ENCODE assay signal across 28 mouse cellular contexts in genomic region chr6:40438936-40439335, GRCm38 (mm10). TPM values are rescaled to one million over a fixed set of nuclear protein-coding genes. Genes with fewer than 3 reads are reported as not detected.
DNase-seq lines count a peak whose midpoint lies in the region; ATAC-seq and TF ChIP-seq lines count a peak whose summit lies in the region.
"Had no signal": no experiment of that assay in that cellular context is flagged by ENCODE, and none has a peak within 500 bp of the region (broad histone marks: within the 10 kb centered on the region; RNA-seq: fewer than 3 reads in every experiment).

Gene Wee2, plus strand, starts transcription at chr6:40439088.

- H3K9me3 ChIP-seq in kidney, embryonic 16.5 days (ENCODE audit: low read length) = no peaks in the 10 kb centered on the region
- no peaks in the 10 kb centered on the region for H3K9me3 ChIP-seq in forebrain, postnatal 0 days (ENCODE audit: low read length)
- H3K9me3 ChIP-seq: embryonic facial prominence, embryonic 10.5 days; hindbrain, embryonic 12.5 days; liver, embryonic 13.5 days; lung, embryonic 15.5 days; midbrain, embryonic 12.5 days; stomach, embryonic 15.5 days had no signal

- H3K9ac ChIP-seq in kidney, embryonic 16.5 days (replicated peaks; ENCODE audit: low read length) = no peak within 1 kb of the TSS
- H3K9ac ChIP-seq in forebrain, postnatal 0 days = no peak within 1 kb of the TSS
- H3K9ac ChIP-seq: hindbrain, embryonic 12.5 days; liver, embryonic 13.5 days; lung, embryonic 15.5 days; midbrain, embryonic 12.5 days; stomach, embryonic 15.5 days had no signal

- peaks cover 15% of the 10 kb centered on the region; the same call in 1 of the 2 replicates for H3K27me3 ChIP-seq in kidney, embryonic 16.5 days (ENCODE audit: insufficient read depth, low read length)
- no peaks in the 10 kb centered on the region for H3K27me3 ChIP-seq in forebrain, postnatal 0 days (ENCODE audit: insufficient read depth, low read length)
- H3K27me3 ChIP-seq: stomach, embryonic 15.5 days had no signal

- H3K4me3 ChIP-seq in kidney, embryonic 16.5 days (ENCODE audit: low read length) = no peak within 1 kb of the TSS; the same call in 1 of the 2 replicates
- H3K4me3 ChIP-seq in bone marrow, adult 2 months (replicated peaks; ENCODE audit: control insufficient read depth, low read depth, low read length) = no peak within 1 kb of the TSS
- no peak within 1 kb of the TSS for H3K4me3 ChIP-seq in forebrain, postnatal 0 days (ENCODE audit: low read depth, low read length)
- H3K4me3 ChIP-seq: embryonic facial prominence, embryonic 10.5 days; hindbrain, embryonic 12.5 days; layer of hippocampus, adult 2 months; liver, embryonic 13.5 days; lung, embryonic 15.5 days; midbrain, embryonic 12.5 days; myocyte; stomach, embryonic 15.5 days had no signal

- TF ChIP-seq POLR2A in bone marrow, adult 2 months (IDR thresholded peaks at IDR 0.05; ENCODE audit: borderline replicate concordance, control insufficient read depth, low read depth, low read length) = no peak

- H3K4me1 ChIP-seq in kidney, embryonic 16.5 days (ENCODE audit: insufficient read depth, low read length) = peaks cover 14% of the 10 kb centered on the region
- peaks cover 1% of the 10 kb centered on the region; the same call in 1 of the 2 replicates for H3K4me1 ChIP-seq in bone marrow, adult 2 months (ENCODE audit: control insufficient read depth, insufficient read depth, low read length)
- peaks cover 11% of the 10 kb centered on the region for H3K4me1 ChIP-seq in forebrain, postnatal 0 days (ENCODE audit: insufficient read depth)

- H3K27ac ChIP-seq in kidney, embryonic 16.5 days (ENCODE audit: low read length) = no peak within 1 kb of the TSS
- H3K27ac ChIP-seq in bone marrow, adult 2 months (ENCODE audit: control insufficient read depth, insufficient read depth, low read depth, low read length, poor library complexity) = peak within 1 kb of the TSS; percentile 24; the same call in 1 of the 2 replicates
- H3K27ac ChIP-seq in forebrain, postnatal 0 days (ENCODE audit: low read depth, low read length) = no peak within 1 kb of the TSS
- H3K27ac ChIP-seq: embryonic facial prominence, embryonic 10.5 days; hindbrain, embryonic 12.5 days; kidney, postnatal 0 days; layer of hippocampus, adult 2 months; liver, embryonic 13.5 days; lung, embryonic 15.5 days; midbrain, embryonic 12.5 days; stomach, embryonic 15.5 days had no signal

- H3K36me3 ChIP-seq in kidney, embryonic 16.5 days (ENCODE audit: insufficient read depth, low read length) = no peaks in the 10 kb centered on the region
- no peaks in the 10 kb centered on the region for H3K36me3 ChIP-seq in forebrain, postnatal 0 days (ENCODE audit: insufficient read depth)
- H3K36me3 ChIP-seq: embryonic facial prominence, embryonic 10.5 days; hindbrain, embryonic 12.5 days; liver, embryonic 13.5 days; lung, embryonic 15.5 days; midbrain, embryonic 12.5 days; stomach, embryonic 15.5 days had no signal

- DNase-seq in frontal cortex, postnatal 36 days (ENCODE audit: low spot score in 2 of 2) = no peak
- DNase-seq in kidney, adult 8-10 months = no peak
- DNase-seq in forebrain, postnatal 0 days = peak; percentile 36
- DNase-seq in adrenal gland, postnatal 10 days = no peak
- DNase-seq: adrenal gland, postnatal 36 days; B cell, adult 2 months; cerebellum, adult 2 months; gastrocnemius, postnatal 14 days; heart, adult 18-20 months; heart, postnatal 10 days; liver, embryonic 13.5 days; lung, postnatal 4 days; right cerebral cortex, postnatal 25 days; thymus, adult 18-20 months had no signal

- 0 out of 2 replicates have a peak, but pooled peaks have one; percentile 2 for ATAC-seq in frontal cortex, adult (ENCODE audit: low TSS enrichment)
- ATAC-seq in kidney, embryonic 16.5 days (ENCODE audit: low FRiP score, low TSS enrichment) = no peak
- ATAC-seq in forebrain, postnatal 0 days = peak; percentile 24

- H3K4me2 ChIP-seq in kidney, embryonic 16.5 days (replicated peaks; ENCODE audit: low read depth, low read length) = peak within 1 kb of the TSS; percentile 32; the same call in 1 of the 2 replicates
- no peak within 1 kb of the TSS for H3K4me2 ChIP-seq in forebrain, postnatal 0 days (ENCODE audit: low read depth)
- H3K4me2 ChIP-seq: hindbrain, embryonic 12.5 days; liver, embryonic 13.5 days; lung, embryonic 15.5 days; midbrain, embryonic 12.5 days; stomach, embryonic 15.5 days had no signal

- 59% methylated on average over 5 of the region's 5 CpGs for WGBS in kidney, embryonic 16.5 days
- WGBS in bone marrow, adult 2 months = 47% methylated on average over 5 of the region's 5 CpGs
- WGBS in forebrain, postnatal 0 days = 43% methylated on average over 5 of the region's 5 CpGs

- no peak for TF ChIP-seq CTCF in bone marrow, adult 2 months (IDR thresholded peaks at IDR 0.05; ENCODE audit: control insufficient read depth, insufficient read depth, low read length)
- no peak for TF ChIP-seq CTCF in forebrain, postnatal 0 days (IDR thresholded peaks at IDR 0.05; ENCODE audit: low read depth)

RNA-seq across cellular contexts. Expression of gene Wee2, which starts in this region (rescaled TPM):
- 0.12 TPM in 1 of 2 replicates, not detected in the other for polyA plus RNA-seq in kidney, embryonic 16.5 days (2015; fragmentation: Nextera tagmentation; extraction: Ambion mirVana)
- polyA plus RNA-seq in bone marrow, adult 2 months (2011; ENCODE audit: insufficient read depth, insufficient read length, low replicate concordance, missing spikeins) = not detected in 2 replicates
- not detected in 2 replicates for total RNA-seq in forebrain, postnatal 0 days (2014; rRNA removed)
- polyA plus RNA-seq in forebrain, postnatal 0 days (2015; fragmentation: Nextera tagmentation; extraction: Ambion mirVana) = 0.13 TPM in 2 replicates
- not detected for total RNA-seq in adrenal gland, postnatal 10 days (2021)
- total RNA-seq: adrenal gland, postnatal 36 days; common myeloid progenitor, adult 5-6 weeks; gastrocnemius, postnatal 14 days; heart, adult 18-20 months; heart, postnatal 10 days; layer of hippocampus, adult 2 months; left cerebral cortex, postnatal 25 days had no signal
- polyA plus RNA-seq: embryonic facial prominence, embryonic 10.5 days; hindbrain, embryonic 12.5 days; intestine, embryonic 14.5 days; liver, embryonic 13.5 days; lung, embryonic 15.5 days; midbrain, embryonic 12.5 days; myocyte had no signal

Comparison
In these comparisons a context has a peak if more than half of its experiments do, and no peak if none do; other contexts are left out.
1. Peak in DNase-seq and ATAC-seq in forebrain, postnatal 0 days; RNA of the gene not detected or under 1 TPM.